Comparison of ENCODE assay signal across 21 mouse cellular contexts in genomic region chr11:104971322-104971721, GRCm38 (mm10).
DNase-seq lines count a peak whose midpoint lies in the region; ATAC-seq and TF ChIP-seq lines count a peak whose summit lies in the region.
"Had no signal": no experiment of that assay in that cellular context is flagged by ENCODE, and none has a peak within 500 bp of the region (broad histone marks: within the 10 kb centered on the region; RNA-seq: fewer than 3 reads in every experiment).

No protein-coding gene starts in this region.

- 9% methylated on average over 4 of the region's 4 CpGs for WGBS in midbrain, postnatal 0 days
- 3% methylated on average over 4 of the region's 4 CpGs for WGBS in midbrain, embryonic 13.5 days

- no peaks in the 10 kb centered on the region for H3K27me3 ChIP-seq in midbrain, postnatal 0 days (ENCODE audit: insufficient read depth, low read length)
- no peaks in the 10 kb centered on the region for H3K27me3 ChIP-seq in midbrain, embryonic 13.5 days
- H3K27me3 ChIP-seq: forebrain, embryonic 13.5 days; neural tube, embryonic 12.5 days had no signal

- no peaks in the 10 kb centered on the region for H3K4me1 ChIP-seq in midbrain, postnatal 0 days (ENCODE audit: insufficient read depth, low read length)
- H3K4me1 ChIP-seq in midbrain, embryonic 13.5 days (replicated peaks) = no peaks in the 10 kb centered on the region
- H3K4me1 ChIP-seq: heart, embryonic 10.5 days; neural tube, embryonic 12.5 days had no signal

- DNase-seq in cerebellum, adult 11-12 months = peak; percentile 3
- DNase-seq in layer of hippocampus, adult 11-12 months (ENCODE audit: low spot score) = peak; percentile 20
- DNase-seq in layer of hippocampus, postnatal 10 days (ENCODE audit: low spot score in 2 of 2) = no peak
- peak; percentile 33 for DNase-seq in midbrain, postnatal 0 days (ENCODE audit: low spot score)
- peak; percentile 35 for DNase-seq in layer of hippocampus, adult 9-11 months
- DNase-seq in adrenal gland, postnatal 25 days = no peak
- DNase-seq: cerebellum, postnatal 36 days; kidney, adult 8-10 months; kidney, postnatal 14 days; lung, adult 18-20 months; lung, postnatal 14 days; thymus, adult 18-20 months; thymus, postnatal 4 days had no signal

- no peak for ATAC-seq in cerebellum, adult (ENCODE audit: insufficient number of reproducible peaks, low FRiP score, low TSS enrichment)
- ATAC-seq in midbrain, postnatal 0 days (ENCODE audit: low FRiP score) = no peak
- no peak for ATAC-seq in midbrain, embryonic 13.5 days
- ATAC-seq: forebrain, embryonic 13.5 days had no signal

- H3K9me3 ChIP-seq in midbrain, postnatal 0 days (ENCODE audit: low read length) = no peaks in the 10 kb centered on the region
- no peaks in the 10 kb centered on the region for H3K9me3 ChIP-seq in midbrain, embryonic 13.5 days
- H3K9me3 ChIP-seq: forebrain, embryonic 13.5 days; G1E; heart, embryonic 10.5 days; hindbrain, embryonic 10.5 days; limb, embryonic 10.5 days; neural tube, embryonic 12.5 days had no signal

- no peak overlapping the region for H3K4me3 ChIP-seq in midbrain, postnatal 0 days (ENCODE audit: low read depth, low read length)
- no peak overlapping the region for H3K4me3 ChIP-seq in midbrain, embryonic 13.5 days (replicated peaks)
- H3K4me3 ChIP-seq: forebrain, embryonic 13.5 days; heart, embryonic 10.5 days; hindbrain, embryonic 10.5 days; limb, embryonic 10.5 days; neural tube, embryonic 12.5 days had no signal

- no peak overlapping the region for H3K27ac ChIP-seq in midbrain, postnatal 0 days (ENCODE audit: low read depth, low read length)
- H3K27ac ChIP-seq in midbrain, embryonic 13.5 days = no peak overlapping the region
- H3K27ac ChIP-seq: forebrain, embryonic 13.5 days; heart, embryonic 10.5 days; hindbrain, embryonic 10.5 days; limb, embryonic 10.5 days; neural tube, embryonic 12.5 days had no signal

- no peaks in the 10 kb centered on the region for H3K36me3 ChIP-seq in midbrain, postnatal 0 days (ENCODE audit: insufficient read depth, low read length)
- H3K36me3 ChIP-seq in midbrain, embryonic 13.5 days = no peaks in the 10 kb centered on the region
- H3K36me3 ChIP-seq: G1E; heart, embryonic 10.5 days; hindbrain, embryonic 10.5 days; limb, embryonic 10.5 days; neural tube, embryonic 12.5 days had no signal

- no peak overlapping the region for H3K9ac ChIP-seq in midbrain, postnatal 0 days (replicated peaks; ENCODE audit: low read length, poor library complexity, severe bottlenecking)
- H3K9ac ChIP-seq in midbrain, embryonic 13.5 days (replicated peaks) = no peak overlapping the region
- H3K9ac ChIP-seq: forebrain, embryonic 13.5 days; neural tube, embryonic 12.5 days had no signal

- TF ChIP-seq CTCF in midbrain, postnatal 0 days (IDR thresholded peaks at IDR 0.05) = no peak

- no peak overlapping the region for H3K4me2 ChIP-seq in midbrain, postnatal 0 days (ENCODE audit: low read depth, low read length, poor library complexity, severe bottlenecking)
- no peak overlapping the region for H3K4me2 ChIP-seq in midbrain, embryonic 13.5 days (replicated peaks)
- H3K4me2 ChIP-seq: forebrain, embryonic 13.5 days; neural tube, embryonic 12.5 days had no signal

Comparison
In these comparisons a context has a peak if more than half of its experiments do, and no peak if none do; other contexts are left out.
1. DNase-seq: peak in cerebellum, adult 11-12 months (single experiment), layer of hippocampus, adult 11-12 months (single experiment), midbrain, postnatal 0 days (single experiment) and layer of hippocampus, adult 9-11 months (single experiment); none in layer of hippocampus, postnatal 10 days (0 of 2) and adrenal gland, postnatal 25 days (single experiment).